ENCODE assay signal across 23 mouse cellular contexts in the genomic region with DNA sequence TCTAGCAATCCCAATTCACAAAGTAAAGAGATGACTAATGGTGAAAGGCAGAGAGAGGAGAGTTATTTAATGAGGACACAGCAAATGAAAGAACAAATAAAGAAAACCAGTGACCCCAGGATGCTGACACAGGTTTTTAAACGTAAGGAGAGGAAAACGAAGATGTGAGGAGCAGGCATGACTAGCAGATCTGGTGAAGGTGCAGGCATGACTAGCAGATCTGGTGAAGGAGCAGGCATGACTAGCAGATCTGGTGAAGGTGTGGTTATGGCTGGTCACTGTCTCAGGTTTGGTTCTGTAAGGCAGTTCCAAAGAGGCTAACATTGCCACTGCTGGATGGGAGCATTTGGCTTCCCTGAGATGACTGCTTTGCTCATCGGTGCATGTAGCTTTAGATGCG. TPM values are rescaled to one million over a fixed set of nuclear protein-coding genes. Genes with fewer than 3 reads are reported as not detected.
"Had no signal": no experiment of that assay in that cellular context is flagged by ENCODE, and none has a peak within 500 bp of the region (broad histone marks: within the 10 kb centered on the region; RNA-seq: fewer than 3 reads in every experiment).

No protein-coding gene starts in this region.

- H3K36me3 ChIP-seq: limb, embryonic 10.5 days; limb, embryonic 13.5 days; midbrain, embryonic 12.5 days; midbrain, embryonic 15.5 days; neural tube, embryonic 12.5 days; neural tube, embryonic 15.5 days had no signal

- H3K27ac ChIP-seq: left cerebral cortex, adult 2 months; limb, embryonic 10.5 days; limb, embryonic 13.5 days; liver, embryonic 14.5 days; macrophage; midbrain, embryonic 12.5 days; midbrain, embryonic 15.5 days; neural tube, embryonic 12.5 days; neural tube, embryonic 15.5 days; stomach, postnatal 0 days had no signal

- H3K27me3 ChIP-seq: limb, embryonic 13.5 days; midbrain, embryonic 12.5 days; midbrain, embryonic 15.5 days; neural tube, embryonic 12.5 days; neural tube, embryonic 15.5 days had no signal

- H3K4me3 ChIP-seq: left cerebral cortex, adult 2 months; limb, embryonic 10.5 days; limb, embryonic 13.5 days; midbrain, embryonic 12.5 days; midbrain, embryonic 15.5 days; neural tube, embryonic 12.5 days; neural tube, embryonic 15.5 days had no signal

- H3K4me1 ChIP-seq: midbrain, embryonic 12.5 days; neural tube, embryonic 12.5 days; neural tube, embryonic 15.5 days had no signal

- H3K9ac ChIP-seq: limb, embryonic 13.5 days; liver, embryonic 14.5 days; liver, postnatal 0 days; lung, embryonic 14.5 days; midbrain, embryonic 12.5 days; midbrain, embryonic 15.5 days; neural tube, embryonic 12.5 days; neural tube, embryonic 15.5 days had no signal

- DNase-seq: layer of hippocampus, postnatal 36 days; liver, postnatal 0 days; lung, embryonic 14.5 days; right cerebral cortex, adult 18-20 months; right cerebral cortex, postnatal 14 days; right cerebral cortex, postnatal 4 days; thymus, adult 18-20 months; thymus, postnatal 36 days had no signal

RNA-seq across cellular contexts. Expression of gene Mbl2, which starts 57.0 kb away (rescaled TPM):
- total RNA-seq: layer of hippocampus, adult 8-10 months; layer of hippocampus, postnatal 36 days; left cerebral cortex, adult 2 months; left cerebral cortex, postnatal 25 days; megakaryocyte, adult 5-6 weeks had no signal
- polyA plus RNA-seq: limb, embryonic 10.5 days; limb, embryonic 13.5 days; lung, embryonic 14.5 days; lung, postnatal 0 days; macrophage; midbrain, embryonic 12.5 days; midbrain, embryonic 15.5 days; neural tube, embryonic 12.5 days; neural tube, embryonic 15.5 days; stomach, embryonic 14.5 days had no signal
